Mouse (Mus musculus): ENCODE measurements around the gene Helb. TPM values are rescaled to one million over a fixed set of nuclear protein-coding genes. Genes with fewer than 3 reads are reported as not detected.

Helb gene
- polyA plus RNA-seq, 1 experiment from 2014 or later: 3.3 TPM

- no peaks in the 10 kb centered on the region for H3K27me3 ChIP-seq (replicated peaks; ENCODE audit: control insufficient read depth, insufficient read depth, low read length)
- H3K36me3 ChIP-seq (ENCODE audit: control insufficient read depth, insufficient read depth, low read length): no peaks in the 10 kb centered on the region
- H3K4me1 ChIP-seq (ENCODE audit: control insufficient read depth, insufficient read depth, low read length): no peaks in the 10 kb centered on the region
- H3K9me3 ChIP-seq (replicated peaks; ENCODE audit: control insufficient read depth, low read length): no peaks in the 10 kb centered on the region
- DNase-seq (ENCODE audit: low spot score) (no peak), ATAC-seq (no peak)
- 90% methylated on average over 24 of the region's 24 CpGs for WGBS
- no peak overlapping the region for H3K4me3 ChIP-seq (ENCODE audit: low read depth, low read length)
- no peak overlapping the region for H3K4me2 ChIP-seq (ENCODE audit: low read length)
- no peak overlapping the region for H3K9ac ChIP-seq (ENCODE audit: low read length)
- H3K27ac ChIP-seq (ENCODE audit: low read depth, low read length): no peak overlapping the region
Observed at GRCm38 (mm10) chr10:120061238-120062130, 51.3 kb downstream of the Helb start.

DNA sequence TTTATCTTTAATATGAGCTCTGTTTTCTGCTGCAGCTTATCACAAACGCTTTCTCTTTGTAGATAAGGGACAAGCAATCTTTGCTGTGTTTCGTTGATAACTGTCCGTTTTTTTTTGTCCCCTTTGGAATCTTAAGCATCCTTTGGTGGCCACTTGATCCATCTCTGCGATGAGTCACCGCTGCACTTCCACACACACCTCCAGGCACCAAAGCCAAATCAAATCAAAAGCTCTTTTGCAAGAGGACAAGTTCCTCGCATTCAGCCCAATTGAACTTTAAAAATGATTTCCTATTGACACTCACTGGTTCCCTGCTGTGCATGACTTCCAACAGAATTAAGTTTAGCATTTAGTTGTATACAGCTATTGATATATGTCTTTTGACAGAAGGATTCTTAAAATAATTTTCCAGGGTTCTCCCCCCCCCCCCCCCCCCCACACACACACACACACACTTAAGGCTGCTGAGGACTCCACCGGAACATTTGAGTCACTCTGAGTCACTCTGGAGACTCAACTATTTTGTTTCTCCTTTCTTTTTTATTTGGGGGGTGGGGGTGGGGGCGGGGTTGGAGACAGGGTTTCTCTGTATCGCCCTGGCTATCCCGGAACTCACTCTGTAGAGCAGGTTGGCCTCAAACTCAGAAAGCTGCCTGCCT, 52.1 kb downstream of the Helb start:
- no peaks in the 10 kb centered on the region for H3K27me3 ChIP-seq (replicated peaks; ENCODE audit: control insufficient read depth, insufficient read depth, low read length)
- H3K4me2 ChIP-seq (ENCODE audit: low read length): no peak overlapping the region
- no peaks in the 10 kb centered on the region for H3K36me3 ChIP-seq (ENCODE audit: control insufficient read depth, insufficient read depth, low read length)
- H3K4me1 ChIP-seq (ENCODE audit: control insufficient read depth, insufficient read depth, low read length): no peaks in the 10 kb centered on the region
- DNase-seq (ENCODE audit: low spot score) (no peak), ATAC-seq (no peak)
- no peak overlapping the region for H3K9ac ChIP-seq (ENCODE audit: low read length)
- WGBS: 87% methylated on average over 10 of the region's 10 CpGs
- no peak overlapping the region for H3K4me3 ChIP-seq (ENCODE audit: low read depth, low read length)
- H3K9me3 ChIP-seq (replicated peaks; ENCODE audit: control insufficient read depth, low read length): no peaks in the 10 kb centered on the region
- no peak overlapping the region for H3K27ac ChIP-seq (ENCODE audit: low read depth, low read length)

DNA sequence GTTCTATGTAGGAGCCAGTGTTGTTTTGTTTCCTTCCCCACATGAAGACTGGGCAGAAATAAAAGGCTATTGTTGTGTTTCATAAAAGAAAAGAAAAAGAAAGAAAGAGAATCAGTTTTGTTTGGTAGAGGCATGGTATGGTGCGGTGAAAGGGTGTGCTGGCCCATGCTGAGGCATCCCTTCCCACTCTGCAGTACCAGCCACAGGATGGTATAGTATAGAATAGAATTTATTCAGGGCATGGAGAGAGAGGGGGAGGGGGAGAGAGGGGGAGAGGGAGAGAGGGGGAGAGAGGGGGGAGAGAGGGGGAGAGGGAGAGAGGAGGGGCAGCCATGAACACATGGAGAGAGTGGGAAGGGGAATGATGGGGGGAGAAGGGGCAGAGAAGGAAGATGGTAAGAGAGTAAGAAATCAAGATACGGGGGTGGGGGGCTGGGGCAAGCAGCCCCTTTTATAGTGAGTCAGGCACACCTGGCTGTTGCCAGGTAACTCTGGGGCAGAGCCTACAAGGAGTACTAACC, 68.0 kb downstream of the Helb start:
- H3K9ac ChIP-seq (ENCODE audit: low read length): no peak overlapping the region
- ATAC-seq (peak; percentile 77), DNase-seq (ENCODE audit: low spot score) (peak; percentile 34)
- H3K27ac ChIP-seq (ENCODE audit: low read depth, low read length): no peak overlapping the region; the same call in 1 of the 2 replicates
- peaks cover 7% of the 10 kb centered on the region; the same call in 1 of the 2 replicates for H3K36me3 ChIP-seq (ENCODE audit: control insufficient read depth, insufficient read depth, low read length)
- no peaks in the 10 kb centered on the region for H3K27me3 ChIP-seq (replicated peaks; ENCODE audit: control insufficient read depth, insufficient read depth, low read length)
- H3K4me3 ChIP-seq (ENCODE audit: low read depth, low read length): no peak overlapping the region
- peaks cover 2% of the 10 kb centered on the region; the same call in 1 of the 2 replicates for H3K4me1 ChIP-seq (ENCODE audit: control insufficient read depth, insufficient read depth, low read length)
- no peaks in the 10 kb centered on the region for H3K9me3 ChIP-seq (replicated peaks; ENCODE audit: control insufficient read depth, low read length)
- WGBS: 27% methylated on average over 2 of the region's 2 CpGs
- H3K4me2 ChIP-seq (ENCODE audit: low read length): 0 out of 2 replicates have a peak overlapping the region, but pooled peaks have one; percentile 12

DNA sequence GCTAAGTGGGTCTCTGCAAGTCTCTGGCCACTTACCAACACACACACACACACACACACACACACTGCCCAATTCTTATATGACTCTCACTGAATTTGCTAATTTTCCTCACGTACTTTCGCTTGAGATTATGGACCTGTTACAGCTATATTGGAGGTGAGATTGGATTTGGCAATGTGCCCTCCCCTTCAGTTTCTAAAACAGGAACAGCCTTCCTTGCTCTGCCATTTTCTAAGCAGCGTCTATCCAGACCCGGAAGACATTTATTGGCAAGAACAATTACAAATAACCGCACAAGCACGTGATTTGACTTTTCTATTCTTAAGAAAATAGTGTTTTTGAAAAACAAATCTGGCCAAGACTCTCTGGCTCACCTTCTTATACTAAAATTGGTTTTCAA, 68.5 kb downstream of the Helb start:
- Histone ChIP-seq H3K4me2 (ENCODE audit: low read length) (0 out of 2 replicates have a peak overlapping the region, but pooled peaks have one; percentile 12), H3K4me1 (ENCODE audit: control insufficient read depth, insufficient read depth, low read length) (peaks cover 2% of the 10 kb centered on the region; the same call in 1 of the 2 replicates), H3K27me3 (replicated peaks; ENCODE audit: control insufficient read depth, insufficient read depth, low read length) (no peaks in the 10 kb centered on the region), H3K4me3 (ENCODE audit: low read depth, low read length) (no peak overlapping the region), H3K9me3 (replicated peaks; ENCODE audit: control insufficient read depth, low read length) (no peaks in the 10 kb centered on the region), H3K9ac (ENCODE audit: low read length) (no peak overlapping the region), H3K36me3 (ENCODE audit: control insufficient read depth, insufficient read depth, low read length) (peaks cover 2% of the 10 kb centered on the region; the same call in 1 of the 2 replicates), H3K27ac (ENCODE audit: low read depth, low read length) (no peak overlapping the region; the same call in 1 of the 2 replicates)
- 40% methylated on average over 6 of the region's 6 CpGs for WGBS
- DNase-seq (ENCODE audit: low spot score): peak; percentile 46
- ATAC-seq: peak; percentile 57; the same call in 1 of the 2 replicates

GRCm38 (mm10) chr10:120038194-120038593, 74.6 kb downstream of the Helb start:
- peaks cover 21% of the 10 kb centered on the region for H3K4me1 ChIP-seq (ENCODE audit: control insufficient read depth, insufficient read depth, low read length)
- peak; percentile 86 for DNase-seq (ENCODE audit: low spot score)
- no peak overlapping the region for H3K4me2 ChIP-seq (ENCODE audit: low read length)
- peak; percentile 91 for ATAC-seq
- peak overlapping the region; percentile 63; the same call in 1 of the 2 replicates for H3K27ac ChIP-seq (ENCODE audit: low read depth, low read length)
- no peaks in the 10 kb centered on the region for H3K9me3 ChIP-seq (replicated peaks; ENCODE audit: control insufficient read depth, low read length)
- H3K27me3 ChIP-seq (replicated peaks; ENCODE audit: control insufficient read depth, insufficient read depth, low read length): no peaks in the 10 kb centered on the region
- no peak overlapping the region for H3K4me3 ChIP-seq (ENCODE audit: low read depth, low read length)
- no peaks in the 10 kb centered on the region; the same call in 1 of the 2 replicates for H3K36me3 ChIP-seq (ENCODE audit: control insufficient read depth, insufficient read depth, low read length)
- no peak overlapping the region for H3K9ac ChIP-seq (ENCODE audit: low read length)
- 66% methylated on average over 5 of the region's 5 CpGs for WGBS

- H3K27ac ChIP-seq (ENCODE audit: low read depth, low read length): 0 out of 2 replicates have a peak overlapping the region, but pooled peaks have one; percentile 23
- no peak for DNase-seq (ENCODE audit: low spot score)
- 19% methylated on average over 6 of the region's 6 CpGs for WGBS
- no peak overlapping the region for H3K4me3 ChIP-seq (ENCODE audit: low read depth, low read length)
- peak overlapping the region; percentile 33 for H3K4me2 ChIP-seq (ENCODE audit: low read length)
- H3K9me3 ChIP-seq (replicated peaks; ENCODE audit: control insufficient read depth, low read length): no peaks in the 10 kb centered on the region
- no peak for ATAC-seq
- H3K9ac ChIP-seq (ENCODE audit: low read length): no peak overlapping the region
- H3K36me3 ChIP-seq (ENCODE audit: control insufficient read depth, insufficient read depth, low read length): no peaks in the 10 kb centered on the region; the same call in 1 of the 2 replicates
- H3K4me1 ChIP-seq (ENCODE audit: control insufficient read depth, insufficient read depth, low read length): peaks cover 24% of the 10 kb centered on the region
- no peaks in the 10 kb centered on the region for H3K27me3 ChIP-seq (replicated peaks; ENCODE audit: control insufficient read depth, insufficient read depth, low read length)
Observed at GRCm38 (mm10) chr10:120035824-120036223, 77.0 kb downstream of the Helb start.

- Histone ChIP-seq H3K27ac (ENCODE audit: low read depth, low read length) (peak overlapping the region; percentile 23; the same call in 1 of the 2 replicates), H3K27me3 (replicated peaks; ENCODE audit: control insufficient read depth, insufficient read depth, low read length) (no peaks in the 10 kb centered on the region), H3K4me2 (ENCODE audit: low read length) (peak overlapping the region; percentile 33), H3K4me3 (ENCODE audit: low read depth, low read length) (0 out of 2 replicates have a peak overlapping the region, but pooled peaks have one; percentile 3), H3K36me3 (ENCODE audit: control insufficient read depth, insufficient read depth, low read length) (no peaks in the 10 kb centered on the region; the same call in 1 of the 2 replicates), H3K4me1 (ENCODE audit: control insufficient read depth, insufficient read depth, low read length) (peaks cover 24% of the 10 kb centered on the region), H3K9me3 (replicated peaks; ENCODE audit: control insufficient read depth, low read length) (no peaks in the 10 kb centered on the region), H3K9ac (ENCODE audit: low read length) (0 out of 2 replicates have a peak overlapping the region, but pooled peaks have one; percentile 10)
- ATAC-seq (no peak), DNase-seq (ENCODE audit: low spot score) (peak; percentile 39)
- 14% methylated on average over 15 of the region's 15 CpGs for WGBS
Observed at GRCm38 (mm10) chr10:120035211-120035733, 77.5 kb downstream of the Helb start.

DNA sequence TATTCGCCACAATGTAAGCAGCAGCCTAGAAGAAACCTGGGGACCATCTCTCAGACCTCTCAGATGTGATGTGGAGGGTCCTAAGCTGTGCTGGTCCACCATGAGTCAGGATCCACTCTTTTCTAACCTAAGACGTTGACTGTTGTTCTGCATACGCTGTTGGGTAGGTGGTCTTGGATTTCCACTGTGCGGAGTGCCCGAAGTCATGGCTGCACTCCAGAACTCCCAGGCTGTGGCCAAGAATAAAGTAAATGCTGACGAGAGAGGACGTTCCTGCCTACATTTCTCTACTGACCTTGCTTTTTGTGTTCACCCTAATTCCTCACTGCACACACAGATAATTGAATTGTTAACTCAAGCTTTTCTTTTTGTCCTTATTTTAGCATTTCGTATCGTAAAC, 78.9 kb downstream of the Helb start:
- Histone ChIP-seq H3K27ac (ENCODE audit: low read depth, low read length) (no peak overlapping the region), H3K4me2 (ENCODE audit: low read length) (no peak overlapping the region), H3K9me3 (replicated peaks; ENCODE audit: control insufficient read depth, low read length) (no peaks in the 10 kb centered on the region), H3K36me3 (ENCODE audit: control insufficient read depth, insufficient read depth, low read length) (no peaks in the 10 kb centered on the region), H3K9ac (ENCODE audit: low read length) (no peak overlapping the region), H3K4me3 (ENCODE audit: low read depth, low read length) (no peak overlapping the region), H3K4me1 (ENCODE audit: control insufficient read depth, insufficient read depth, low read length) (peaks cover 24% of the 10 kb centered on the region), H3K27me3 (replicated peaks; ENCODE audit: control insufficient read depth, insufficient read depth, low read length) (no peaks in the 10 kb centered on the region)
- DNase-seq (ENCODE audit: low spot score) (peak; percentile 39), ATAC-seq (no peak)
- 41% methylated on average over 9 of the region's 9 CpGs for WGBS
